Mouse (Mus musculus) layer of hippocampus, postnatal 14 days (tissue): Measurements from ENCODE around the gene Acaa1b. TPM values are rescaled to one million over a fixed set of nuclear protein-coding genes. Genes with fewer than 3 reads are reported as not detected.

Source experiments
- DNase-seq, 2 experiments: peaks; one replicate each; pipeline ENCODE4 v3.0.0; 2021 to 2022; ENCODE audit warnings: low spot score in 2 of 2, mixed read lengths in 1 of 2
- total RNA-seq, 2 experiments: library from RNA; stranded (reverse); gene quantifications; 2 replicates each; pipeline ENCODE4 v1.2.3; 2021

Acaa1b gene
- total RNA-seq, 2 experiments from 2014 or later: 1.2 to 1.3 TPM

GRCm38 (mm10) chr9:119144696-119145095 lies 12.2 kb downstream of the Acaa1b start:
- no peak for DNase-seq

DNA sequence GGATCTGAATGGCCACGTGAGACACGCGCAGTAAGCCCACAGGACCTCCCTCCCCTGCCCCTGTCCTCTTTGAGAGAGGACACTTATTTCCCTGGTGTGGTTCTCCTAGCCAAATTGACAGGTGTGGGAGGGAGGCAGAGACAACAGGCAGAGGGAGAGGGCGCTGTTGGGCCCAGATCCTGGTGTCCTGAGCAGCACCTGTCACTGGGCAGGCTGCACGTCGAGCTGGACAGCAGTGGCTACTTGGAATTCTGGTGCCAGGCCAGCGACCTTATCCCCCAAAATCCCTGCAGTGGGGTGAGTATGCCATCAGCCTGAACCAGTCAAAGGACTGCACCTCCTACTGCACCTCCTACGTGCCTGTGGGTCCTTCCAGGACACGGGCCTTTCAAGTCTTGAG lies 13.5 kb downstream of the Acaa1b start:
- no peak for DNase-seq

DNA sequence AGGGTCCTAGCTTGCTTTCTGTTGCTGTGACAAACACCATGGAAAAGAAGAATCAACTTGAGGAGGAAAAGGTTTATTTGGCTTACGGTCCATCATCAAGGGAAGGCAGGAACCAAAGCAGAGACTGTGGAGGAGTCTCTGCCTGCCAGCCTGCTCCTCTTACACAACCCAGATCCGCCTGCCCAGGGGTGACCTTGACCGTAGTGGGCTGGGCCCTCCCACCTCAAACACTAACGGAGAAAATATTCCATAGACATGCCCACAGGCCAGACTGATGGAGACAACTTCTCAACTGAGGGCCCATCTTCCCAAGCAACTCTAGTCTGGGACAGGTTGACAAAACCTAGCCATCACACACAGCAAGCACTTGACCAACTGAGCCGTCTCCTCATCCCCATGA lies 14.8 kb downstream of the Acaa1b start:
- DNase-seq: no peak

DNA sequence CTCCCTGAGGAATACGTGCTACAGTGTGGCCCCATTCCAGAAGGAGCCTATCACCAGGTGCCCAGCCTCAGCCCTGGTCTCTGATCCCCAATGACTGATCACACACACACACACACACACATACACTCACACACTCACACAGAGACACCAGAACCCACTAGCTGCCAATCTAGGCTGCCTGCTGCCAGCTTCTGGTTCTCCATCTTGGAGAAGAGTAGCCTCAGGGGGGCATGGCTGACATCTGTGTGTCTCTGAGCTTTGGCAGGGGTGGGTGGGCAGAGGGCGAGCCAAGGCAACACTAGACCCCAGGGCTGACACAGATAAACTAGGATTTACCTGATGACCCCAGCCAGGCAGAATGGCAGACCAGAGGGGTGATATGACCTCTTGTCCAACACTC lies 18.1 kb downstream of the Acaa1b start:
- DNase-seq: no peak

DNA sequence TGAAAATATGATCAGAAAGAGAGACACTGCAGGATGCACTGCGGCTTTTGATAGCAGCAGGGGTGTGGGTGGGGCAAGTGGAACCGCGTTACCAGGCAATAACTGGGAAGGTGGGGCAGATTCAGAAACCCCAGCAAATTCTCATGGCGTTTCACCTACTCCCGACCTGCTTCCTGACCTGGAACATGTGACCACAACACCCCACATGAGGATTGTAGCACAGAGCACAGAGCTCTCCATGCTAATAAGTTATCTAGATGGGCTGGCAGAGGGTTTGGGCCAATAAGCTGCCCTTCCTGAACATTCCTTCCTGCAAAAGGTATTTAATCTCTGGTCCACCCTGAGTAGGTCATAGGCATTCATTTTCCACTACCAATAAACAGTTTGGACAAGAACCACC lies 26.2 kb downstream of the Acaa1b start:
- peak in 1 of 2 experiments; percentile 9 for DNase-seq

DNA sequence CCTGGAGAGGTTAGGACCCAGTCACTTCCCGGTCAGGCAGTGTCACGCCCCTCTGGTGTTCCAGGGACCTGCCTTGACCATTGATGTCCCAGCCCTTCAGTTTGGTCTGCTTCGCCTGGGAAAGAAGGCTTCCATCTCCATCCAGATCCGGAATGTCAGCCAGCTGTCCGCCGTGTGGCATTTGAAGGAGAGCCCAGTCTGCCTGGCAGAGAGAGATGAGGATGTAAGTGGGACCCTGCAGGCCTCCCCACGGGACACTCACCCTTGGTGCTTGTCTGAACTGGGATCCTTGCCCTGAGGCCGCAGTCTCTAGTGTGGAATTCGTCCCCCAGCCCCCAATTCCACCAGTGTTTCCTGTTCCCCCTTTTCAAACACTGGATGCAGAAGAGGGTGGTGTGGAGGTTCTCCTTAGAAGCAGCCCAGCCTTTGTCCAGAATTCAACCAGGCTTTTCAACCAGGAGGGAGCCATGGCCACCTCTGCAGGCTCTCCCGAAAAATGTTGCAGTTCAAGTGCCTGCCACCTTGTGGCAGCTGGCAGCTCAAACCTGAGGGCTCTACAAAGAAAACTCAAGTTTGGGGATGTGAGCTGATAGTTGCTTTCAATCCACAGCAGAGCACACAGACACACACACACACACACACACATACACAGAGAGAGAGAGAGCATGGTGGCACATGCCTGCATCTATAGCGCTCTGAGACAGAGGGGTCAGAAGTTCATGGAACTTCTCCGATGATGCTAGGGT lies 28.3 kb downstream of the Acaa1b start:
- DNase-seq: no peak

GRCm38 (mm10) chr9:119122596-119123369 lies 34.1 kb downstream of the Acaa1b start:
- no peak for DNase-seq

- no peak for DNase-seq
Observed at GRCm38 (mm10) chr9:119120168-119120560, 36.7 kb downstream of the Acaa1b start.

DNA sequence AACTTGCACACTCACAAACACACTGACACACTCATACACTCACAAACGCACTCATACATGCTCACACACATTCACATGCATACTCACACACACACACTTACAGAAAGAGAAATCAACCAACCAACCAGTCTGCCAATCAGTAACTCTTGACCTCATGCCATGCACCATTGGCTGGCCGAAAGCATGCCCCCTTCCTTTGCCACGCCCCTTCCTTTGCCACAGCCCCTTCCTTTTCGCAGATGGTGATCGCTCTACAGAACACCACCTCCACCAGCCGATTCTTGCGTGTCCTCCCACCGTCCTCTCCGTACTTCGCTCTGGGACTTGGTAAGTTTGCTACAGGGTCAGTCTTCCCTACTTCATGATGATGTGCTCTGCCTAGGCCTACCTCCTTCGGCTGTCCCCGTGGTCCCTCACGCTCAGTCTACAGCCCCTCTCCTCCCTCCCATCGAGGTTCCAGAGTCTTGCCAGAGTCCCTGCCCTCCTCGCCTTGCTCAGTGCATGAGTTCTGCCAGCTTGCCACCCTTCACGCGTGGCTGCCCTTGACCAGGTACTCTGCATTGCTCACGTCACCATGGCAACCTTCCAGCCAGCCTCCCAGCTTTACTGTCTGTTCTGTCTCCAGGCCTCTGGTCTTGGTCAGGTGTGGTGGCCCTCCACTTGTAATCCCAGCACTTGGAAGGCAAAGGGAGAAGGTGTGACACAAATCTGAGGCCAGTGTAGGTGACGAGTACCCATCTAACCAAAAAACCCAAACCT lies 37.3 kb downstream of the Acaa1b start:
- no peak for DNase-seq

DNA sequence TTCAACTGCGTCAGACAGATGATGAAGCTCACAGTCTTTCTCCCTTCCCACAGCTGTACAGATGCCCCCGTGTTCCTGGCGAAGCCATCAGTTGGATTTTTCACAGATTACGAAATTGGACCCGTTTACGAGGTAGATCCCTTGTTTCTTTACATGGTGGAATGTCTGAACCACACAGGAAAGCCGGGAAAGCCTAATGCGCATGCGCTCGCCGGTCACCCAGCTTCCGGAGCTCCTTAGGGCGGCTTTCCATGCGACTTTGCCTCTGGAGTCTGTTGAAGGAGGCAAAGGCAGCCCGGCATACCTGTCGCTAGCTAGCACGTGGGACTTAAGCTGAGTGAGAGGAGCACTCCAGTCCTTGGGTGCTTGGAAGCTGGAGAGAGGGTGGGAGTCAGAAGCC lies 42.0 kb downstream of the Acaa1b start:
- no peak for DNase-seq

GRCm38 (mm10) chr9:119110640-119111039 lies 46.3 kb downstream of the Acaa1b start:
- no peak for DNase-seq

DNA sequence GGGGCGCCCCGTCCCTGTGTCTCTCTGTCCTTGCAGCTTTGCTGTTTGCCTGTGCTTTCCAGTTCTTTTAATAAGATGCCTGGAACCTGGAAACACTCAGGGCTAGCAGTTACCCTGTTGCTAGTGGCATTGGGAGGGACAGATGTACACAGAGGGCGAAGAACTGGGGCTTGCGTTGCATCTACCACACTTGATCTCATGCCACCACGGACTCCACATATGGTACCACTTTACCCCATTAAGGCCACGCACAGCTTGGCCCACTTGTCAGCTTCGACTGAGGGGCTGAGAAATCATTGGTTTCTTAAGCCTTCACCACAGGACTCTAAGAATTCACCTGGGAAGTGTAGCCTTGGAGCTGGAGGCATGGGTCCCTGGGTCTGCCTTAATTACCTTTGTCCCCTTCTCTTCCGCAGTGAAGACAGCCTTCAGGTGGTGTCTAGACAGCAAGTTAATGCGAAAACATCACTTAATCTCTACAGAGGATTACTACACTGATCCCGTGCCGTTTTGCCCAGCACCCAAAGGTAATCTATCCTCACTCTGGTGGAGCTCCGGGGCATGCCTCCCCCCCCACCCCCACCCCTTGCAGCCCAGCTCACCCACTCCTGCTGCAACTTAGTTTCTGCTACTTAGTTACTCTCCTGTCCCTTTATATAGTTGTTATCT lies 47.1 kb downstream of the Acaa1b start:
- no peak for DNase-seq

- peak in 1 of 2 experiments; percentile 70 for DNase-seq
Observed at GRCm38 (mm10) chr9:119107566-119107965, 49.3 kb downstream of the Acaa1b start.

DNA sequence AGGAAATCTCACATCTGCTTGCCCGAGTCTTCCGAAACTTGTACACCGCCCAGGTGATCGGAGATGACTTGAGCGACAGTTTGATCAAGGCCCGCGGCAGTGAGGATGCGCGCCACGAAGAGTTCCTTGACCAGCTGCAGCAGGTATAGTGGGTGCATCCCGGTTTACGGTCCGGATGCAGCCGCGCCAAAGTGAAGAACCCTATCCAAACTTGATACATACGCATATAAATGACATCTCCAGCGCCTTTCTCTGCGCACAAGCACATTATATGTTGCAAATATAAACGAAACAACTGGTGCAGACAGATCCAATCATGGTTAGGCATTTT lies 54.1 kb downstream of the Acaa1b start:
- no peak for DNase-seq

DNA sequence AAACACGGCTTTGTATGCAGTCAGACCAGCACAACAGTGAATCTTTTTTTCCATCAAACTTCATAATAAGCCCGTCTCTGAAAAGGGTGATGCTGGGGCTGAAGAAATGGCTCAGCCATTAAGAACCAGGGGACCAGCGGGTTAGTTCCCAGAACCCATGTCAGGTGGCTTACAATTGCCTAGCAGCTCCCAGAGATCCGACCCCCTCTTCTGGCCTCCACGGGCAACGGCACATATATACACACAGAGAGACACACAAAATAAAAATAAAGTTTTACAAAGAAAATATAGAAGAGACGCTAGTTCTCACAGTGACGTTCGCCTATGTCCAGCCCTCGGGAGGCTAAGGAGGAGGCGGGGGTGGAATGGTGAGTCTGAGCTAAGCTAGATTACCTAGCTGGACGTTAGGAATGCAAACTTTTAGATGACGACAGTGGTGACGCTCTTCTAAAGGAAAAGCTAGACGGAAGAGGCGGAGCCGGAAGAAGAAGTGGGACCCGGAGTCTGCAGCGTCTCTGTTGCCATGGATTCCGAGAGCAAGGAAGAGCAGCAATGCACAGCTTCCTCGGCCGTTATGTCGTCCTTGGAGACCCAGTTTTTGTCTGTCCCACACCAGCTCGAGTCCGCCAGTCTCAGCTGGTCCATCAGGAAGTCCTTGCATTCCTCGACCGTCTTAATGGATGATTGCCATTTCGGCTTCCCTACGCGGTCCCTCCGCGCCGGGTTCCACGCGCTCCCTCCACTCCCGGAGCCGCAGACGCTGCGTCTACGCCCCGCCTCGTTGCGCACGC lies 54.7 kb downstream of the Acaa1b start, which contains the start of gene Dlec1:
Dlec1 (plus strand) TSS at position 487 of the 791 bp plus-strand sequence.
- peak; percentile 63 to 79 for DNase-seq

GRCm38 (mm10) chr9:119100177-119100898 lies 56.6 kb downstream of the Acaa1b start:
- peak; percentile 29 to 67 for DNase-seq
